Mouse (Mus musculus): ENCODE results near the gene Sprr3. TPM values are rescaled to one million over a fixed set of nuclear protein-coding genes. Genes with fewer than 3 reads are reported as not detected.

Gene Sprr3
- polyA plus RNA-seq, 1 experiment from 2014 or later = not detected

- Histone ChIP-seq H3K27me3 (ENCODE audit: poor library complexity, severe bottlenecking) (no peaks in the 10 kb centered on the region), H3K4me3 (no peak within 1 kb of the TSS), H3K36me3 (replicated peaks) (no peaks in the 10 kb centered on the region), H3K27ac (no peak within 1 kb of the TSS), H3K4me1 (no peaks in the 10 kb centered on the region), H3K9me3 (no peaks in the 10 kb centered on the region)
- WGBS = 93% methylated on average over 2 of the region's 2 CpGs
- no peak for DNase-seq (ENCODE audit: extremely low spot score, low spot score)
Measured at GRCm38 (mm10) chr3:92432282-92432681, 26.2 kb downstream of the Sprr3 start, which contains the start of gene Sprr2k. TSS of gene Sprr2k (plus strand) at chr3:92432582.

- no peaks in the 10 kb centered on the region for H3K27me3 ChIP-seq (ENCODE audit: poor library complexity, severe bottlenecking)
- H3K4me3 ChIP-seq = no peak within 1 kb of the TSS
- no peak for DNase-seq (ENCODE audit: extremely low spot score, low spot score)
- no peak within 1 kb of the TSS for H3K27ac ChIP-seq
- H3K4me1 ChIP-seq = no peaks in the 10 kb centered on the region
- H3K36me3 ChIP-seq (replicated peaks) = no peaks in the 10 kb centered on the region
- 94% methylated on average over 6 of the region's 6 CpGs for WGBS
- H3K9me3 ChIP-seq = no peaks in the 10 kb centered on the region
Measured at GRCm38 (mm10) chr3:92429323-92429722, 29.2 kb downstream of the Sprr3 start, which contains the start of gene Gm9774. TSS of gene Gm9774 (minus strand) at chr3:92429423.

GRCm38 (mm10) chr3:92417782-92418181 is 40.7 kb downstream of the Sprr3 start, which contains the start of gene Sprr2j-ps:
TSS of gene Sprr2j-ps (plus strand) at chr3:92418082.
- no peaks in the 10 kb centered on the region for H3K9me3 ChIP-seq
- H3K4me1 ChIP-seq = no peaks in the 10 kb centered on the region
- H3K27ac ChIP-seq = no peak within 1 kb of the TSS
- no peak for DNase-seq (ENCODE audit: extremely low spot score, low spot score)
- H3K27me3 ChIP-seq (ENCODE audit: poor library complexity, severe bottlenecking) = no peaks in the 10 kb centered on the region
- H3K4me3 ChIP-seq = no peak within 1 kb of the TSS
- WGBS = 95% methylated on average over 2 of the region's 2 CpGs
- no peaks in the 10 kb centered on the region for H3K36me3 ChIP-seq (replicated peaks)

- no peaks in the 10 kb centered on the region for H3K36me3 ChIP-seq (replicated peaks)
- H3K27me3 ChIP-seq (ENCODE audit: poor library complexity, severe bottlenecking) = no peaks in the 10 kb centered on the region
- DNase-seq (ENCODE audit: extremely low spot score, low spot score) = no peak
- WGBS = 96% methylated on average over 2 of the region's 2 CpGs
- H3K4me3 ChIP-seq = no peak within 1 kb of the TSS
- no peak within 1 kb of the TSS for H3K27ac ChIP-seq
- no peaks in the 10 kb centered on the region for H3K4me1 ChIP-seq
- no peaks in the 10 kb centered on the region for H3K9me3 ChIP-seq
Measured at GRCm38 (mm10) chr3:92407691-92408090, 50.8 kb downstream of the Sprr3 start, which contains the start of gene Sprr2i. TSS of gene Sprr2i (plus strand) at chr3:92407991.

Other genes with a start within 250 kb of the Sprr3 start
- not detected in 2 replicates for gene Sprr2a1, start 242.9 kb downstream of the Sprr3 start, polyA plus RNA-seq (2016; fragmentation: Nextera tagmentation; extraction: Ambion mirVana)
- not detected in 2 replicates for gene Sprr2a2, start 242.8 kb downstream of the Sprr3 start, polyA plus RNA-seq (2016; fragmentation: Nextera tagmentation; extraction: Ambion mirVana)
- not detected in 2 replicates for gene Sprr2a3, start 173.3 kb downstream of the Sprr3 start, polyA plus RNA-seq (2016; fragmentation: Nextera tagmentation; extraction: Ambion mirVana)
- not detected in 2 replicates for gene Sprr2b, start 142.1 kb downstream of the Sprr3 start, polyA plus RNA-seq (2016; fragmentation: Nextera tagmentation; extraction: Ambion mirVana)
- not detected in 2 replicates for gene Sprr2d, start 119.6 kb downstream of the Sprr3 start, polyA plus RNA-seq (2016; fragmentation: Nextera tagmentation; extraction: Ambion mirVana)
- gene Sprr2e, start 106.6 kb downstream of the Sprr3 start, polyA plus RNA-seq (2016; fragmentation: Nextera tagmentation; extraction: Ambion mirVana) = not detected in 2 replicates
- not detected in 2 replicates for gene Sprr2f, start 93.5 kb downstream of the Sprr3 start, polyA plus RNA-seq (2016; fragmentation: Nextera tagmentation; extraction: Ambion mirVana)
- gene Sprr2h, start 73.0 kb downstream of the Sprr3 start, polyA plus RNA-seq (2016; fragmentation: Nextera tagmentation; extraction: Ambion mirVana) = not detected in 2 replicates
- not detected in 2 replicates for gene Sprr2i, start 50.7 kb downstream of the Sprr3 start, polyA plus RNA-seq (2016; fragmentation: Nextera tagmentation; extraction: Ambion mirVana)
- gene Sprr2j-ps, start 40.6 kb downstream of the Sprr3 start, polyA plus RNA-seq (2016; fragmentation: Nextera tagmentation; extraction: Ambion mirVana) = not detected in 2 replicates
- 7.9 and 10.0 TPM in 2 replicates for gene Gm9774, start 29.3 kb downstream of the Sprr3 start, polyA plus RNA-seq (2016; fragmentation: Nextera tagmentation; extraction: Ambion mirVana)
- not detected in 2 replicates for gene Sprr2k, start 26.1 kb downstream of the Sprr3 start, polyA plus RNA-seq (2016; fragmentation: Nextera tagmentation; extraction: Ambion mirVana)
- gene Sprr1b, start 19.9 kb downstream of the Sprr3 start, polyA plus RNA-seq (2016; fragmentation: Nextera tagmentation; extraction: Ambion mirVana) = not detected in 2 replicates
- not detected in 2 replicates for gene Sprr1a, start 27.2 kb upstream of the Sprr3 start, polyA plus RNA-seq (2016; fragmentation: Nextera tagmentation; extraction: Ambion mirVana)
- gene Sprr4, start 41.8 kb upstream of the Sprr3 start, polyA plus RNA-seq (2016; fragmentation: Nextera tagmentation; extraction: Ambion mirVana) = not detected in 2 replicates
- gene 2310046K23Rik, start 75.8 kb upstream of the Sprr3 start, polyA plus RNA-seq (2016; fragmentation: Nextera tagmentation; extraction: Ambion mirVana) = not detected in 2 replicates
- not detected in 2 replicates for gene Ivl, start 115.0 kb upstream of the Sprr3 start, polyA plus RNA-seq (2016; fragmentation: Nextera tagmentation; extraction: Ambion mirVana)
- not detected in 2 replicates for gene Smcp, start 130.3 kb upstream of the Sprr3 start, polyA plus RNA-seq (2016; fragmentation: Nextera tagmentation; extraction: Ambion mirVana)
- not detected in 2 replicates for gene 2210017I01Rik, start 148.8 kb upstream of the Sprr3 start, polyA plus RNA-seq (2016; fragmentation: Nextera tagmentation; extraction: Ambion mirVana)
- gene Lce6a, start 162.9 kb upstream of the Sprr3 start, polyA plus RNA-seq (2016; fragmentation: Nextera tagmentation; extraction: Ambion mirVana) = not detected in 2 replicates
- gene Lce1a1, start 189.6 kb upstream of the Sprr3 start, polyA plus RNA-seq (2016; fragmentation: Nextera tagmentation; extraction: Ambion mirVana) = not detected in 2 replicates
- not detected in 2 replicates for gene Lce1b, start 198.2 kb upstream of the Sprr3 start, polyA plus RNA-seq (2016; fragmentation: Nextera tagmentation; extraction: Ambion mirVana)
- not detected in 2 replicates for gene Lce1a2, start 211.6 kb upstream of the Sprr3 start, polyA plus RNA-seq (2016; fragmentation: Nextera tagmentation; extraction: Ambion mirVana)
- not detected in 2 replicates for gene Lce1c, start 220.5 kb upstream of the Sprr3 start, polyA plus RNA-seq (2016; fragmentation: Nextera tagmentation; extraction: Ambion mirVana)
- not detected in 2 replicates for gene Lce1d, start 228.5 kb upstream of the Sprr3 start, polyA plus RNA-seq (2016; fragmentation: Nextera tagmentation; extraction: Ambion mirVana)